Mouse (Mus musculus) neutrophil, adult 83 days (primary cell): Measurements from ENCODE around the gene Hist1h3e. TPM values are rescaled to one million over a fixed set of nuclear protein-coding genes. Genes with fewer than 3 reads are reported as not detected.

Source experiments
- total RNA-seq, 2 experiments: library from RNA; stranded (reverse); gene quantifications; one replicate each; pipeline ENCODE4 v1.2.4; 2023

Gene Hist1h3e
- 100 to 1,000 TPM; 919 to 946 TPM for total RNA-seq

DNA sequence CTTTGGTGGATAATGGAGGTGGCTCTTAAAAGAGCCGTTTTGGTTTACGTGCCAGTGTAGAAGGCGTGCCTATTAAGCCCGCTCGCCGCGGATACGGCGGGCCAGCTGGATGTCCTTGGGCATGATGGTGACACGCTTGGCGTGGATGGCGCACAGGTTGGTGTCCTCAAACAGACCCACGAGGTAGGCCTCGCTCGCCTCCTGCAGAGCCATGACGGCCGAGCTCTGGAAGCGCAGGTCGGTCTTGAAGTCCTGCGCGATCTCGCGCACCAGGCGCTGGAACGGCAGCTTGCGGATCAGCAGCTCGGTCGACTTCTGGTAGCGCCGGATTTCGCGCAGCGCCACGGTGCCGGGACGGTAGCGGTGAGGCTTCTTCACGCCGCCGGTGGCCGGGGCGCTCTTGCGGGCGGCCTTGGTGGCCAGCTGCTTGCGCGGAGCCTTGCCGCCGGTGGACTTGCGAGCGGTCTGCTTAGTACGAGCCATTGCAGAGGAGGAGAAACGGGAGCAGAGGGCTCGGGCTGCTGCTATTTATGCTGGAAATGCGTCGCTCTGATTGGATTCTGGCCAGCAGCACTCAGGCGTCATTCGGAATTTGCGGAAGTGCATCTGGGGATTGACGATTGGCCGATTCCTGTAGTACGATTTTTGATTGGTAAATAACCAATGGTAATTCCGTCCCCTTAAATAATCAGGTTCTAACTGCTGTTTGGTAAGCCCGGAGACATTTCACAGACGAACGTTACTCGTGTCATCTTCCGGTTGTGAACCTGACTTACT lies at the start of gene Hist1h3e:
Gene Hist1h3e (minus strand): TSS at position 487 of the 777 bp plus-strand sequence.

GRCm38 (mm10) chr13:23581408-23582218 lies 19.4 kb upstream of the Hist1h3e start, which contains the start of gene Hist1h4d:
Hist1h4d (plus strand) TSS chr13:23581598.

GRCm38 (mm10) chr13:23575271-23575851 lies 13.2 kb upstream of the Hist1h3e start, which contains the start of gene Hist1h3d:
Hist1h3d (plus strand) TSS chr13:23575763.

GRCm38 (mm10) chr13:23573898-23574524 lies 11.8 kb upstream of the Hist1h3e start, which contains the start of the genes Hist1h2bf and Hist1h2ad:
Hist1h2bf (minus strand) TSS chr13:23574196.
Hist1h2ad (plus strand) TSS chr13:23574381.

GRCm38 (mm10) chr13:23571022-23571503 lies 8.9 kb upstream of the Hist1h3e start, which contains the start of the genes Hist1h2ae and Hist1h2bg:
Hist1h2ae (minus strand) TSS chr13:23571220.
Hist1h2bg (plus strand) TSS chr13:23571396.

DNA sequence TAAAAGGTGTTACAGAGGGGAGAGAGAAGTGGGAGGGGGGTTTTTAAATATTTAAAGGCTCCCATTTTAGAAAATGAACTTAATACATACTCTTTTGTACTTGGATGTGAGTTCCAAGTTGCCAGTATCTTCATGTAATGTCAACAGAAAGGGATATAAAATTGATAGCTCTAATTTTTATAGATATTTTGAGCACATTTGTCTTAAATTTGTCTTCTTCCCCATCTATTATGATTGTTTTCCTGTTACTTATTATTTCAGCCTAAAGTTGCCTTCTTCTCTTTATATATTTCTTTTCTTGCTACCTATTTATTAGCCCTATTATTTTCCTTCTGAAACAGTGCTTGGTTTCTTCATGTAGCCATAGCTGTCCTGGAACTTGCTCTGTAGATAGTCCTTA lies 9.2 kb downstream of the Hist1h3e start, which contains the start of gene Hist1h1d:
Gene Hist1h1d (plus strand): TSS at position 301 of the 400 bp plus-strand sequence.

DNA sequence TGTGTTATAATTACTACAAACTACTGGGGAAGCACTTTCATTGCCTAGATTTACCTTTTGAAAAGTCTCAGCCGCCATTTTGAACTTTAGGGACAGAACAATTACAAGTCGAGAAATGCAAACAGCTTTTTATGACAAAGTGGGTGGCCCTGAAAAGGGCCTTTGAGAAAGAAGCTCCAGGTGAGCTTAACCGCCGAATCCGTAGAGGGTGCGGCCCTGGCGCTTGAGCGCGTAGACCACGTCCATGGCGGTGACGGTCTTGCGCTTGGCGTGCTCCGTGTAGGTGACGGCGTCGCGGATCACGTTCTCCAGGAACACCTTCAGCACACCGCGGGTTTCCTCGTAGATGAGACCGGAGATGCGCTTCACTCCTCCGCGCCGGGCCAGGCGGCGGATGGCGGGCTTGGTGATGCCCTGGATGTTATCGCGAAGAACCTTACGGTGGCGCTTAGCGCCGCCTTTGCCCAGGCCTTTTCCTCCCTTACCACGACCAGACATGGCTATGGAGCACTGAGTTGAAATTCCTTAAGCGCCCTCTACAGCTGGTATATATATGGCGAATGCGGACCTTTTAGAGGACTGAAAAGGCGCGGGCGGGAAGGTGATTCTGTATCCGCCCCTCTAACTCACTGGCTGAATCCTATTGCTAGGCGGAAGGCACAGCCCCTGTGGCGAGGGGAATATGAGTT lies 10.9 kb downstream of the Hist1h3e start, which contains the start of gene Hist1h4f:
Gene Hist1h4f (minus strand): TSS at position 503 of the 689 bp plus-strand sequence.

DNA sequence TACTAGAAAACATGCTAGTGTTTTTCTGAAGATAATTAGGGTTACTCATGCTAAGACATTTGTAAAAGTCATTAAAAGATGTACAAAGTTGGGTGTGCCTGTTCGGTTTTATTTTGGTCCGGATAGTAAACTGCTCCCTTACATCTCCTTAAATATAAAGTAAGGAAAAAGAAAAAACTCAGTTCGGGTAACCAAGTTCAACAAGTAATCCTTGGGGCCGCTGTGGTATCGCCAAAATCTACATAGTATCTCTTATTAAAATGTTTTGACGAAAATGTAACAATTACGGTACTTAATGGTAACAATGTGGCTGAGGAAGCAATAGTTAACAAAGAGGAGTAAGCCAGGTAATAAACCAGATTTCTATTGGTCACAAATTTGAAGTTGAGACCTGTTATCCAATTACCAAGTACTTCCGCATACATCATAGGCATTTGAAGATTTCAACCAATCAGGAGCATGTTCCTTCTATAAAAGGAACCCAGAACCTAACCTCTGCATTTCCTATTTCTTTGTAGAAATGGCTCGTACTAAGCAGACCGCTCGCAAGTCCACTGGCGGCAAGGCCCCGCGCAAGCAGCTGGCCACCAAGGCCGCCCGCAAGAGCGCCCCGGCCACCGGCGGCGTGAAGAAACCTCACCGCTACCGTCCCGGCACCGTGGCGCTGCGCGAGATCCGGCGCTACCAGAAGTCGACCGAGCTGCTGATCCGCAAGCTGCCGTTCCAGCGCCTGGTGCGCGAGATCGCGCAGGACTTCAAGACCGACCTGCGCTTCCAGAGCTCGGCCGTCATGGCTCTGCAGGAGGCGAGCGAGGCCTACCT lies 18.0 kb downstream of the Hist1h3e start, which contains the start of gene Hist1h3f:
Gene Hist1h3f (plus strand): TSS at position 88 of the 822 bp plus-strand sequence.

GRCm38 (mm10) chr13:23542999-23543607 lies 19.1 kb downstream of the Hist1h3e start, which contains the start of gene Hist1h2bh:
Hist1h2bh (minus strand) TSS chr13:23543392.

GRCm38 (mm10) chr13:23535137-23536075 lies 26.8 kb downstream of the Hist1h3e start, which contains the start of gene Hist1h3g:
Hist1h3g (plus strand) TSS chr13:23535422.

GRCm38 (mm10) chr13:23533560-23534367 lies 28.4 kb downstream of the Hist1h3e start, which contains the start of gene Hist1h2af:
Hist1h2af (plus strand) TSS chr13:23533906.

GRCm38 (mm10) chr13:23530901-23531875 lies 31.0 kb downstream of the Hist1h3e start, which contains the start of gene Hist1h4h:
Hist1h4h (plus strand) TSS chr13:23531050.

